Mouse (Mus musculus) spleen, adult 18-20 months (tissue): Measurements from ENCODE around the gene Olfr551.
A peak's percentile ranks its signal among the peaks of the same experiment; 100 is the strongest.
"Not testable (repeated sequence)": the region's sequence is repeated elsewhere in the genome, so short reads cannot be mapped to it uniquely, and the experiment has no call there.

Experiments used
- DNase-seq, 2 experiments: peaks; one replicate each; pipeline ENCODE4 v3.0.0; 2022; ENCODE audit warnings: mixed read lengths in 2 of 2

The Olfr551 gene

DNA sequence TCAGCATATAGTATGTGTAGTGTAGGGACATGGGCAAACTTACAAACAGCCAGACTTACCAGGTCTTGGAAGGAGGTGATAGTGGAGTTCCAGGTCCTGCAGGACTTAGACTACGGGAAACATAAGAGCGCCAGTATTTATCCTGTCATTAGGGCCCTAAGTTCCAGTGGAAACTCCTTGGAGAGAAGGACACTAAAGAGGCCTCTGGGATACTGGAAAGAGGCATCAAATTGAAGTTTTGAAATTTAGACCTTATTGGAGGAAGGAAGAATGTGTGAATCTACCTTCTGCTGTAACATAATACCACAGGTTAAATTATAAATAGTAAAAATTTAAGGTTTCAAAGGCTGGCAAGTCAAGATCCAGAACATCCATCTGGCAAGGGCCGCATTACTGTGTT, at the start of gene Olfr551:
Gene Olfr551, minus strand, starts transcription at position 101 of the 400 bp plus-strand sequence.
- no peak for DNase-seq

DNA sequence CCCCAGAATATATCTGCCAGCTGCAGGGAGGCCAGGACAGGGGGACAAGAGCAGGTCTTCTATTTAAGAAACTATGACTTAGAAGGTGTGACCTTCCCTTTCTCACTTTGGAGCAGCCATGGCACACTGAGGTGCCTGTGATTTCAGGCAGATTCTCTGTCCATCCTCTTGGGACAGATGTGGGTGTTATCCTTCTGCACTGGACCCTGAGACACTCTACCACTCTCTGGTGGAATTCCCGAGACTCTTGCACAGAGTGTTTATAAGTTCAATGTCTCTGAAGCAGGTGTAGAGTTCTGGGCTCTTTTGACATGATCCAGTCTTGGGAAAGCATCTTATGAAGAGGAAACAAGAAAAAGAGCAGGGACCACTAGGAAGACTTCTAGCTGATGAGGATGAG, 46.4 kb upstream of the Olfr551 start, which contains the start of gene Olfr554:
Gene Olfr554, plus strand, starts transcription at position 301 of the 400 bp plus-strand sequence.
- DNase-seq = no peak

DNA sequence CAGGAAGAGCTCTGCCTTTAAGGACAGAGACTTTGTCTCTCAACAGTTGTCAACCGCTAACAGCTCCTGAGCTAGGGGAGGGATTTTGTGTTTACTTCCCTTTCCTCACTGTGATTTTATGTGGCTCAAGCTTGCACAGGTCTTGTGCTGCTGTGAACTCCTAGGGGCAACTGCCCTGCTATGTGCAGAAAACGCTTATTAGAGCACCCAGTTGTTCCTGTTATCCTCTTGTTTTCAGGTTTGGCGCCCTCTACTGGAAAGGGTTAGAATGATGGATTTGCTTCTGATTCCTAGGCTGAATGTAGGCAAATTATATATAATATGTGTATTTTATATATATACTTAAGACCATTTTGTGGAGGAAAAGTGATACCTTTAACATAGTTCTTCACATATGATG, 45.0 kb upstream of the Olfr551 start:
- DNase-seq = peak in 1 of 2 experiments; percentile 44

DNA sequence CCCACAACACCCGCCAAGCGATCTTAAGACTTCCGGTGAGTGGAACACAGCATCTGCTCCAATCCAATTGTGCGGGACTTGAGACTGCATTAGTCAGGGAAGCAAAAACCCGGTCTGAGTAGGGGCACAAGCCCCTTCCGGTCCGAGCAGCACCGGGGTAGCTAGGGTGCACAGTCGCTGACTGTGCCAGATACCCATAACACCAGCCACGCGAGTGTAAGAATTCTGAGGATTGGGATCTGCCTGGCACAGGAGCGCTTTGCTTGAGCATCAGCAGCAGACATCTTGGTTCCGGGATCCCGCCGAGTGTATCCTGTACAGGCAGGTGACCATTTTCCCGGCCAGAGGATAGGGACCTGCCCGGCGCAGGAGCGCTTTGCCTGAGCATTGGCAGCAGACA, 28.7 kb upstream of the Olfr551 start:
- DNase-seq = not testable (repeated sequence)

- no peak for DNase-seq
These were observed 27.9 kb upstream of the Olfr551 start for GRCm38 (mm10) chr7:102619608-102620007.

GRCm38 (mm10) chr7:102618118-102618517, 26.4 kb upstream of the Olfr551 start, which contains the start of gene Olfr553:
Olfr553 (minus strand) TSS chr7:102618218.
- DNase-seq = no peak

GRCm38 (mm10) chr7:102597378-102598031, 5.8 kb upstream of the Olfr551 start, which contains the start of gene Olfr552:
Olfr552 (plus strand) TSS chr7:102597770.
- no peak for DNase-seq

- DNase-seq = no peak
These were observed 15.7 kb downstream of the Olfr551 start for GRCm38 (mm10) chr7:102575998-102576397.

DNA sequence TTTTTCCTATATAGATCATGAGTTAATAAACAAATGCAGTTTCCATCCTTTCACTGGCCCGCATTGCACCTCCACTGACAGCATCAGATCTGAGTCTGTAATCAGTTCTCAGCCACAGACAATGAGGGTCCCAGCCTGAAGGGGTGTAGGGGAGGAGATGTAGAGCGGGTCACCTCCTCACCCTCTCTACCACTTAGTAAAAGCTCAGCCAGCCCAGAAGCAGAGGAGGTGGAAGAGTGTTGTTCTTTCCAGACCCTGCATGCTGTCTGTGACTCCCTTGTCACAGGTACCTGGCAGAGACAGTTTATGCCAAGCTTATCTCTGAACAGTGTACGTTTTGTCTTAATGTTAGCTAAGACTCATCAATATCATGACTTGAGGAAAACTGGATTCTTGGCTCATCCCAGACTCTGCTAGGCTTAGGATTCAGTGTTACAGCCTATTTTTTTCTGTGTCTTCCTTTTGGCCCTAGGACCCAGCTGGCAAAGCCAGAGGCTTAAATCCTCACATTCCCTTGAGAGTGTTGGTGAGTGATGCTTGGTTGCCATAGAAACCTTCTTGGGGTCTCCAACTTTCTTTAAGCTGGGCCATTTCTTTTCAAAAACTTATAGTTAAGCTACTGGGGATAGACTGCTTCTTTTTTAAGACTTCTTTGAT, 18.4 kb downstream of the Olfr551 start:
- DNase-seq = no peak

GRCm38 (mm10) chr7:102571142-102571541, 20.5 kb downstream of the Olfr551 start, which contains the start of gene Olfr550:
Olfr550 (plus strand) TSS chr7:102571442.
- no peak for DNase-seq

- DNase-seq = no peak
These were observed 25.5 kb downstream of the Olfr551 start for GRCm38 (mm10) chr7:102566219-102566618.

GRCm38 (mm10) chr7:102564999-102565997, 26.4 kb downstream of the Olfr551 start, which contains the start of gene Trim21:
Trim21 (minus strand) TSS chr7:102565486.
- peak; percentile 81 to 83 for DNase-seq

- DNase-seq = no peak
These were observed 38.4 kb downstream of the Olfr551 start for GRCm38 (mm10) chr7:102553279-102553678.

DNA sequence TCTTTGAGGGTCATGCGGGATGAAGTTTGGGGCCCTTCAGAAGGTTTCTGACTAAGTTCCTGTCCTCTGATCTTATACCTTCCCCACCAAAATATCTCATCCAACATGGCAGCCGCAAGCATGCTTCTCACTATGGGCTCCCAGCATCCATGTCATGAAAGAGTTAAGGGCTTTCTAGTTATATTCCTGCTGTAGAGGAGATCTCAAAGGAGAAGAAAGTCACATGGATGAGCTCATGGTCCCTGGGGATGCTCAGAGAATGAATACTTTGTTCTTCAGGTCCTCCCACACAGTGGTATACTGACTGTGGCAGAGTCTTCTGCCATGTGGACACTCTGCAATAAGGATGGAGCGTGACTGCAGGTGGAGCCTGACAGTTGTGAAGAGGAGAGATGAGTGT, 42.1 kb downstream of the Olfr551 start, which contains the start of gene Olfr549:
Gene Olfr549, plus strand, starts transcription at position 301 of the 400 bp plus-strand sequence.
- no peak for DNase-seq

GRCm38 (mm10) chr7:102541251-102541650, 50.4 kb downstream of the Olfr551 start:
- DNase-seq = no peak

GRCm38 (mm10) chr7:102540596-102540995, 51.1 kb downstream of the Olfr551 start, which contains the start of gene Olfr548-ps1:
Olfr548-ps1 (plus strand) TSS chr7:102540896.
- DNase-seq = no peak

DNA sequence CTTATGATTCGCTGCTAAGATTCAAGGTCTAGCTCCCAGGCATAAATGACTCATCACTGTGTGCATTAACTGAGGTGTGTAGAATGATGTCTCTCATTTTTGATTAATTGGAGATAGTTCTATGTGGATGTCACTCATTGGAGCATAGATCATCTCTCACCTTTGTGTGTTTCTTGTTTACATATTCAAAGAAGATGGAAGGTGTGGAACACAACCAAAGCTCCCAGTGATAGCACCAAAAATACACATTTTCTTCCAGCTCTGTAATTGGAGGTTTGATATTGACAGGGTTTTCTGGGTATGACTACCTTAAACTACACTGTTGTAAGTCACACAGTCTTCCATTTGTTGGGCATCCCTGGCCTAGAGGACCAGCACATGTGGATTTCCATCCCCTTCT, 57.2 kb downstream of the Olfr551 start, which contains the start of gene Olfr547:
Gene Olfr547, plus strand, starts transcription at position 301 of the 400 bp plus-strand sequence.
- no peak for DNase-seq
